Mouse (Mus musculus): ENCODE measurements around the gene Ttc9.

Gene Ttc9

DNA sequence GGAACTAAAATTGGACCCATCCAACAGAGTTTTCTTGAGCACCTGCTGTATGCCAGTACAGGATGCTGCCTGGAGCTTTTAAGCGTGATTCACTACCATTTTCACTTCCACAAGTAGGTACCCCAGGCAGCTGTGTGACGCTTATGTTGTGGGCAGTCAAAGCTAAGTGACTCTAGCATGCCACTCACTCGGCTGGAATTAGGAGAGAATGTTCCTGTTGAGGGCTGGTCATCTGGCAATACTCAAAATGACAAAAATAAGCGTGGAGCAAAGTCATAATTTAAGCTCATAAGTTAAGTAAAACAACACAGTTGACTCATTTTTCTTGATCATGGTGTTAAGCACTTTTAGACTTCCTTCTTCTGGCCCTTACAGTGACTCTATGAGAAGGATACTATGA lies 31.0 kb downstream of the Ttc9 start:
- no peak for DNase-seq

DNA sequence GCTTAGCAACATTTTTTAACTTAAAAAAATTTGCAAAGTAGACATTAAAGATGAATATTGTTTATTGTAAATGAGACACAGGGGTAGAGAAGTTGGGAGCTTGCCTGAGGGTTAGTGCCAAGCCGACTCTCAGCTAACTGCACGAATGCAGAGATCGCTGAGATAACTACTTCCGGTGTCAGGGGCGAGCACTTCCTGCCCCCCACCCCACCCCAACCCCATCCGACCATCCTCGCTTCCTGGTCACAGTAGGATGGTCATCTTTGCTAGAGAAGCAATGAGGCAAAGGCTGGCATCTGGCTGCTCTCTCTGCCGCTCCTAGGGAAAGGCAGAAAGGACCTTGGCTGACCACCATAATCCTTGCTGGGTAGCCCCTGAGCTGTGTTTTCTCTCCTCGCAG lies 32.1 kb downstream of the Ttc9 start:
- DNase-seq = no peak

DNA sequence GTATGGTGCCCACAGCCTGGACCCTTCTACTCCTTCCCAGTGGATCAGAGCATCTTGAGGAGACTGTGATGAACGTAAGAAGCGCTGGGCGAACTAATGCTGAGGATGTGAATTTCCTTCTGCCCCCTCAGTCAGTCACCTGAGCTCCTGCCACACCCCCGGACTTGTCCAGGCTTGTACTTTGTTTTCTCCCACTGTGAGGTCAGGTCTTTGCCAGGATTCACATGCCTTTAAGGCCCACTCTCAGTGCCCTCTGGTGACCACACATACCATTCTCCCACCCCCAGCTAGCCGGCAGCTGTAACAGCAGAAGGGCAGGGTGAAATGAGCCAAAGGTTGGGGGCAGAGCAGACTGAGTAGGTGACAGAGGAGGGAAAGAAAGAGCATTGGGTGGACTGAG lies 32.9 kb downstream of the Ttc9 start:
- DNase-seq = no peak

DNA sequence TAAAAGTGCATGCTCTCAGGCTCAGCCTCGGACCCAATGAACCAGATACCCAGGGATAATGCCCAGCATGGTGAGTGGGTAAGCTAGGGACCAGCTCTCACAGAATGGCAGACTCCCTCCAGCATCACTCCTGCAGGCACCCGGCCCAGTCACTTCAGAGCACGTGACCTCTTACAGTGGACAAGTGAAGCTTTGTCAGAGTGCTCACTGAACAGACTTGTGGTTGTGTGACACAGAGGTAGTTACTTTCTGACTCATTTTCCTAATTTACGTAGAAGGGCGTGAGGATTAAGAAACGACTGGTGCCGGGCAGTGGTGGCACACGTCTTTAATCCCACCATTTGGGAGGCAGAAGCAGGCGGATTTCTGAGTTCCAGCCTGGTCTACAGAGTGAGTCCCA lies 37.4 kb downstream of the Ttc9 start:
- no peak for DNase-seq

DNA sequence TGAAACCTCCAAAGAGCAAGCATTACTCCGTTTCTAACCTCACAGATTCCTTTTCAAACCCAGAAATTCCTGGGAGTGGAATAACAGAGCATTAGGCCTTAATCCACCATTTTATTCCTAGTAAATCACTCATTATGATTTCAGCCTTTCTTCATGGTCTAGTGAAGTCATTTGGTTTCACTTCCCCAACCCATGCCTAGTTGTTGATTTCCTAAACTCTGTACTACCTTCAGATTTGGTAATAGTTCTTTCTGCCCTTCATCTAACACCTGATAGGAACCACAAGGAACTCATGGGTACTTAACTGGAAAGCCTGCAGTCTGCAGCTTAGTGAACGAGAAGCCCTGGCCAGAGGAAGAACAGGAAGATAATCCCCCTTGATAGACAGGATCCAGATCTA lies 44.5 kb downstream of the Ttc9 start:
- DNase-seq = no peak

DNA sequence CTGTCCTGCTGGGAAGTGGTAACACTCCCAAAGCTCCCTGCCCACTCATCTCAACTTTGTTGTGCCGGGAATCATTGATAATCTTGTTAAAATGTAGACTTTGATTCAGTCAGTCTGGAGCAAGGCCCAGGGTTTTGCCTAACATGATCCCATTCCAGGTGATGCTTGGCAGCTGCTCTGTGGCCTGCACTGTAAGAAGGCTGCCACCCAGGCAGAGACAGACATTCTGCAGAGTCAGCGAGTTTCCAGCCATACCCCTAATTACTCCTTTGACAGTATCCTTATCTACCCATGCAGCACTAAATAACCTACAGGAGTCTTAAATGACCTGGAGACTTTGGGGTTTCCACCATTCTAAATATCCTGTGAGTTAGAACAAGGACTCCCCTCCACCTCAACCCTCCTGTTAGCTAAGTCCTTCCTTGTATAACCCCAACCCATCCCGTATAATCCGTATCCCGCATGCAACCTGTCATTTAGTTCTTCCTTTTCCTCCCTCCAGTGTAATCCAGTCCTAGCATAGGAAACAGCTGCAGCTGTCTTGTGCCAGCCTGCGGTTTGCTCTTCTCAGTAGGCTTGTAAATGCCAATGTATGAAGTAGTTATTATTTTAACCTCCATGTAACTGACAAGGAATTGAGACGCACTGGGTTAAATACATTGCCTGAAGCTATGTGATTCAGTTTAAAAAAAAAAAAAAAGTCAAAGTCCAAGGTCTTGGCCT lies 48.9 kb downstream of the Ttc9 start:
- no peak for DNase-seq

DNA sequence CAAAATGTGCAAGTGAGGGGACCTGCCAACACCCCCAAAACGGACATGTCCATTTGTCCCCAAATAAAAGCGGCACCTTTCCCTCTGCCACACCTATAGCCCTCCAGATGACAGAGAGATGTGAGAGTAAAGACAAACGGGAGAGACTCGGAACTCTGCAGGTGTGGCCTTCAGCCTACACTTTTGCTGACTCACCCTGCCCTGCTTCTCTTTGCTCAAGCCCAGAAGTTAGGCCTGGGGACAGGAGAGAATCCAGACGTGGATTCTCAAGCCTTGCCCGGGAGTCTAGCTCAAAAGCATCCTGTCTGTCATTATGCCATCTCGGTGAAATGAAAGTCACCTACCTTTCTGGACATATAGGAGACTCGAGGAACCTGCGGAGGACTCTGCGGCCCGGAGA lies 52.3 kb downstream of the Ttc9 start:
- DNase-seq = no peak

DNA sequence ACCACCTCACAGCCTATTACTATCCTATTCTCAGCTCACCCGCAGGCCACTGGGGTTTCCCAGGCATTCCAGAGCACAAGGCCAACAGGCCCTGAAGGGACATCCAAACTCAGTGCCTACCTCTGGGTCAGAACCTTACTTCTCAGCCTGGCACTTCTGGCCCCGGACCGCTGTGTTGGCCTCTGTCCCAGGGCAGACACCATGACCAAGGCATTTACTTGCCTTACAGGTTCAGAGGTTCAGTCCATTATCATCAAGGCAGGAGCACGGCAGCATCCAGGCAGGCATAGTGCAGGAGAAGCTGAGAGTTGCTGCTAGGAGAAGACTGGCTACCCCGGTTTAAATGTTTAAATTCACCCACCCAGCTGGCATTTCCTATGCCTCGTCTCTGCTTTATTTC lies 53.0 kb downstream of the Ttc9 start:
- DNase-seq = no peak

DNA sequence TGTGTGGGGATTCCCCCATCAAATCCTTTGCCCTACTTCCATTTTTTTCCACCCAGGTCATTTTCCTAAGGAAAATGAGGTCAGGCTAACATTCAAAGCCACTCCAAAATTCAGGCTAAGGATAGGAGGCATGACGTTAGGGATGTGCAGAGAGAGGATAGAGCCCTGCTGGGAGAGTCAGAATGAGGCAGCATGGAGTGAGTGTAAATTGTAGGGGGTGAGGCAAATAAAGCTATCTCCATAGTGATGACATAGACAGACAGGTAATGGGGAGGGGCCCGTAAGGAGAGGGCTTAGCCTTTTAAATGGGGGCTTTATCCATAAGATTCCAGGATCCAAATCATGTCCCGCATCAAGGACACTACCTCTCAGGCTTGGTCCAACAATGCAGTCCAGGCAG lies 54.9 kb downstream of the Ttc9 start:
- no peak for DNase-seq

DNA sequence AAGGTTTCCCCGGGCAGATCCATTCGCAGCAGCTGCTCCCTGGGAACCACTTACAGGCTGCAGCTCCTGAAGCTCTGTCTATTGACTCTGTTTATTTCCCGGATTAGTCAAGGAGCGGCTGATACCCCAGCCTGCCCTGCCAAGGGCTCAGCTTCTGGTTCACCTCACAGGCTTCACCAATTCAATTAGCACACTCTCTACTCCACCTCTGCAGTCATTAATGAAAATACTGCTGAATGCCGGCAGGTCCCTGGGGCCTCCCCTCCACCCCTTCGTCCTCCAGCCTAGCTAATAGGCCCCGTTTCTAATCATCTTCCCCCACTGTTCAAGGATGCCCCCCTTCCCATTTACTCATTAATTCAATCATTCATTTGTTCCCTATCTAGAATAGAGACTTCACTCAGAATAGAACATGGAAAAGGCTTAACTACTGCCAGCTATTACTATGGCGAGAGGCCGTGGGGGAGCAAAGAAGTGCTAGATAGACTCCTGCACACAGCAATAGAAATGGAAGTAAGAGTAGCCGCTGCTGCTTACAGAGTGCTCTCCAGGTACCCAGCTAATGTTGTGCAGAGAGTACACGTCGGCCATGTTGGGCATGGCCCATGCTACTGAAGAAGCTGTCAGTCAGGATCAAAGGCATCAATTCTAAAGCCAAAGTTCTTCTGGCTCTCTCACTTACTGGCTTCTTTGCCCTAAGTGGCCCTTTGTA lies 55.5 kb downstream of the Ttc9 start:
- no peak for DNase-seq

DNA sequence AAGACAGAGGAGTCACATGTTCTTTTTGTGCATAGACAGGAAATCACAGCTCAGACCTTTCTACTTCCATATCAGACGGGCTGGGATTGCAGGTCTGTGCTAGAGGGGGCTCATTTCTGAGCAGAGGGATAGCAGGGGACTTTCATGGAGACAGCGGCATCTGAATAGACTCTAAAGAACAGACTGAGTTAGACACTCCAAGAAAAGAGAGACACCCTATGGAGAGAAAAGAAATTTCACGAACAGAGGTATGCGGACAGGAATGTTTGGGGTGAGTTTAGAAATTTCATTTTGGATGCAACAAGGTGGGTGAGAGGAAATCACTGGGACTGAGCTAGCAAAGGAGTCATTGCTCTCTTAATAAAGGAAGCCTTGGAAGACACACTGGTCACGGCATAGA lies 56.8 kb downstream of the Ttc9 start:
- DNase-seq = no peak

DNA sequence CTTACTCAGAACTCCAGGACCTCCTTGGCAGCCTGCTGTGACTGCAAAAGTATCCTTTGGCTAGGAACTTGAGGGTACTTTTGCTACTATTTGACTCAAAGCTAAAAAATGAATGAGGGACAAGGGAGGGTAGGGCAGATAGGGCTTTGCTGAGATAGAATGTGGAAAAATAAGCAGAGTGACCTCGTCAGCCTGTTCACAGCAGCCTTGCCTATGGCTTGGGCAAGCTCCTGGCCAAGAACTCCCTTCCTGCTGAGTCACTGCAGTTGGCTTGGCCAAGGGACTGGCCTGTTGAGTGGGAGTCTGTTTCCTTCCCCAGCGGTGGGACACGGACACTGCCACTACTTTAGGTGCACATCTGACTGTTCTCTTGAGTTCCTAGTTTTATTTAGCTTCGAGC lies 57.5 kb downstream of the Ttc9 start:
- DNase-seq = no peak

DNA sequence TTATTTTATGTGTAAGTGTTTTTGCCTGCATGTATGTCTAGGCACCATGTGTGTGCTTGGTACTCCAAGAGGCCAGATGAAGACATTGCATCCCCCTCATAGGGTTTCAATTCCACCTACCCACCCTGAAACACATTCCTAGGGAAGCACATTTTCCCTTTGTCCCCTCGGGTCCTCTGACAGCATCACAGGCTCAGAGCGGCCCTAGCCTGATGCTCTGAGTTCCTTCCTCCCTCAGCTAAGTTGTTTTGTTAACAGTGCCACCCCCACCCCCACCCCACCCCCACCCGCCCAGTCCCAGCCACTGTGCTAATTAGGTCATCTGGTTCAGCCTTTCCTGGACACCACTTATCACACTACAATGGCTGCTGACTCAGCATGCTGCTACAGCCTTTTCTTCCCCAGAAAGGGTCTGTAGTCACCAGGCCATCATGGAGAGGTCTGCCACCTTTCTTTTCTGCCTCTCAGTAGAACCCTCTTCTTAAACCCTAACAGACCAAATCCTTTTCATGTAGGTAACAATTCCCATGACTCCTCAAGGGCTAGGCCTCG lies 58.5 kb downstream of the Ttc9 start:
- no peak for DNase-seq

DNA sequence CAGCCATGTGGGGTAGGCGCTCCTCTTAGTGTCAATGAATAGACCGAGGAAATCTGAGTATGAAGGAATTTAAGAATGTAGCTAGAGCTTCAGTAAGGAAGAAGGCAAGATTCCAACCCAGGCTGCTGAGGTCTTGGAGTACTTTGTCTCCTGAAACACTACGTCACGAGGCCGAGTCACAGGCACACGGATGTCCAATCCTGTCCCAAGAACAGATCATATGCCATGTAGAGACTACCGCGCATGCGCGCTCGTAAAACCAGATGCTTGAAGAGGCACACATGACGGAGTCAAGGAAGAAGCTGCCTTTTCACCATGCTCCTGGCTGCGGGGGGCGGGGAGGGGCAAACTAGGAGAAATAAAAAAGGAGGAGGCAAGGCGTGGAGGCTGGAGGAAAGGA lies 59.1 kb downstream of the Ttc9 start:
- DNase-seq = no peak

DNA sequence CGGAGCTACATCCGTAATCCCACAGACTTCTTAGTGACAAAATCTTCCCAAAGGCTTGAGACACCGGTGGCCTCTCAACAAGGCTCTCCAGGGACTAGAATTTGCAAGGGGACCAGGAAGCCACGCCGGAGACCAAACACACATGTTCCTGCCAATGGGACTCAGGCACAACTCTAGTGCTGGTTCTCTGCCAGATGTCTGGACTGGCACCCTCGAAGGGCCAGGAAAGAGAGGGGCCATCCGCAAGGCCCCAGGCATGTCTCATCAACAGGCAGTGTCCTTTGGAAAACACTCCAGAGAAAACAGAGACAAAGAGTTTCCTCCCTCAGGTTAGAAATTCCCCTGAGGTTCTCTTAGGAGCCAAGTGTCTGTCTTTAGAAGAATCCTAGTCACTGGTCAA lies 59.7 kb downstream of the Ttc9 start:
- DNase-seq = no peak

DNA sequence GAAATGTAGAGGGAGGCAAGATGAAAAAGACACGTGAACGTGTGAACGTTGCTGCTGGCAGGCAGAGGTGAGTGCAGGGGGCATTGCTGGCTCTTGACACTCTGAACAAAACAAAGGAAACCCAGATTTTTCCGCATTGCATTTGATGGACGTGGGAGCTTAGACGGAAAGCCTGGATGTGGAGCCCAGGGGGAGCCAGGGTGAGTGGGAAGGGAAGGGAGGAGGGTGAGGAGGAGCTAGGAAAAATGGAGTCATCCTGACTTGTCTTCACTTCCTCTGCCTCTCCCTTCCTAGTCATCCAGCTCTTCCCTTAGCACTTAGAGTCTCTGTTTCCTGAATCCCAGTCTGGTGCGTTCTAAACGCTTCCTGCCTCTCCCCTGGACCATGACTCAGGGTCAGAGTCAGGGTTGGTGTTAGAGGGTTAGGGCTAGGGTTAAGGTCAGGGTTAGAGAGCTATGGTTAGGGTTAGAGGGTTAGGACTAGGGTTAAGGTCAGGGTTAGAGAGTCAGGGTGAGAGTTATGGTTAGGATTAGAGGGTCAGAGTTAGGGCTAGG lies 60.2 kb downstream of the Ttc9 start:
- DNase-seq = no peak

DNA sequence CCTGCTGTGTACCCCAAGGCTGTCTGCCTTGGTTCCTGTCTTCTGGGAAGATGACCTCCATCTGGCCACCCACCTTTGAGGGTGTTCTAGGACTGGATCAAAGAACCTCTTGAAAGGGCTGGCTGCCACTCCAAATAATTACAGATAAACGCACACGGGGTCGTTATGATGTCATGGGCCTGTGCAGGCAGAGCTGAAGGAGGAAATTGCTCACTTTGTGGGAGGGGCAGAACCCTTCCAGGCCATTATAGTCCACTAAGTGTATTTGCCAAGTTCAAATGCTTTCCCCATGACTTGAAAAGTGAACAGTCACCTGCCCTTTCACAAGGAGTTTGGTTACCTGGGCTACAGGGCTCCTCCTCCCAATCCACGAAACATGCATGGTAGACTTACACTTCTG lies 67.0 kb downstream of the Ttc9 start:
- DNase-seq = peak; percentile 12 to 13

DNA sequence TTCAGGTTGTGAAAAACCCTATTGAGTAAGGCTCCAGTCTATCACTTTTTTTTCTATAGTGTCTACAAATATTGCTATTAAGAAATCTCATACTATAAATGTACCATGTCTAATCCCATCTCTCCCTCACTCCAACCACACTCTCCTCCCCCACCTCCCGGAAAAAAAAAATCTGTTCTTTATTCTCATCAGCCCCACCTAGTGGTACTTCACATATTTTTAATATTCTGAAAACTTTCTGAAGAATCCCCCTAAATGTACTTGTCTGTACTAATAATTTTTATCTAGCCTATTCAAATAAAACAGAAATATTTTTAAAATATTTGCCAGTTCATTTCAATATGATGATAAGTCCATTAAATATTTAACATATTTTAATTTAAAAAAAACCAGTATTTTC lies 71.9 kb downstream of the Ttc9 start:
- no peak for DNase-seq

DNA sequence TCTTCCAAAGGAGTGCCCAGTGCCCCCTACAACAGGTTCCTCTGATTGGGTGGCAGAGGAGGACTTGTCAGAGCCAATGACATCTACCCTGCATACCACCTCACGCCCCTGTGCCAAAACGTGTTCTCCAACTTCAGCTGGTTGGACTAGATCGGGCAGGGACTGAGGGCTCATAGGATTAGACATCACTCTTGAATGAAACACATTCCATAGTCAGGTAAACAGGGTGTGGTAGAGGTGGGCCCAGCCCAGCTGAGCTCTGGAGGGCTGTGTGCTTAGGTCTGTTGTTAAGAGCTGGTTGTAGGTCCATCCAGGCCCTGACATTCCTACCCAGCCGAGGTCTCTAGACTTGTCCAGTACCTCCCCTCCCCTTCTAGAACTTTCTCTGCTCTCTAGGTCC lies 81.6 kb downstream of the Ttc9 start:
- DNase-seq = no peak
